Mouse (Mus musculus): ENCODE measurements at regions not wholly inside any gene's neighbourhood (a gene's known extent, or its start where the extent isn't known, plus 50 kb on each side); places are given as distances from the start of the nearest gene placed in this dataset.

- H3K27me3 ChIP-seq (replicated peaks) = no peaks in the 10 kb centered on the region
- H3K4me3 ChIP-seq (replicated peaks in 1 of 3; ENCODE audit: low read depth in 2 of 3, low read length in 2 of 3, poor library complexity in 1 of 3) = no peak overlapping the region
- no peaks in the 10 kb centered on the region for H3K36me3 ChIP-seq (replicated peaks in 1 of 2; ENCODE audit: control insufficient read depth in 1 of 2, insufficient read depth in 1 of 2, low read length in 1 of 2)
- no peaks in the 10 kb centered on the region for H3K4me1 ChIP-seq (ENCODE audit: control insufficient read depth in 1 of 2, insufficient read depth in 2 of 2)
- dilution Hi-C loops (cut with MboI; ENCODE audit: extremely low pct_ligation_motif_present, extremely low pct_unique_long_range_greater_than_20kb, low sequenced_read_pairs) (no loop called here), in situ Hi-C loops (cut with MboI; ENCODE audit: low pct_ligation_motif_present, low pct_unique_long_range_greater_than_20kb, low sequenced_read_pairs) (no loop called here)
- no peak overlapping the region for H3K27ac ChIP-seq (ENCODE audit: insufficient read depth, low read depth)
- H3K9ac ChIP-seq (ENCODE audit: insufficient read depth, low read depth) = no peak overlapping the region
- TF ChIP-seq MXI1 (IDR thresholded peaks at IDR 0.05; ENCODE audit: low read depth, low read length) = no peak
- TF ChIP-seq ZC3H11A (IDR thresholded peaks at IDR 0.05; ENCODE audit: low read depth, low read length) = no peak
- no peak for TF ChIP-seq RAD21 (IDR thresholded peaks at IDR 0.05; ENCODE audit: low read depth, low read length)
- no peak for TF ChIP-seq JUN (IDR thresholded peaks at IDR 0.05; ENCODE audit: insufficient read depth, low read depth, low read length)
- TF ChIP-seq NRF1 (IDR thresholded peaks at IDR 0.05; ENCODE audit: low read depth, low read length) = no peak
- TF ChIP-seq RCOR1 (conservative IDR thresholded peaks at IDR 0.05; ENCODE audit: low read depth, low read length) = no peak
- TF ChIP-seq SMC3 (IDR thresholded peaks at IDR 0.05; ENCODE audit: low read depth, low read length) = no peak
- TF ChIP-seq ELF1 (IDR thresholded peaks at IDR 0.05; ENCODE audit: low read depth, low read length) = no peak
- no peak for TF ChIP-seq ZNF384 (IDR thresholded peaks at IDR 0.05; ENCODE audit: low read depth, low read length)
- no peak for TF ChIP-seq MAFK (IDR thresholded peaks at IDR 0.05; ENCODE audit: insufficient replicate concordance, low read length)
- TF ChIP-seq BHLHE40 (IDR thresholded peaks at IDR 0.05; ENCODE audit: low read depth, low read length) = no peak
- TF ChIP-seq PAX5 (IDR thresholded peaks at IDR 0.05; ENCODE audit: low read length) = no peak
- no peaks in the 10 kb centered on the region for H3K9me3 ChIP-seq (replicated peaks; ENCODE audit: low read length)
- no peaks in the 10 kb centered on the region for H3K79me2 ChIP-seq (replicated peaks; ENCODE audit: control insufficient read depth, extremely low read depth, insufficient read depth, poor library complexity, severe bottlenecking)
- DNase-seq (ENCODE audit: extremely low read depth) = no peak
- H3K4me2 ChIP-seq (ENCODE audit: insufficient read depth, low read depth, poor library complexity, severe bottlenecking) = no peak overlapping the region
Observed at GRCm38 (mm10) chr2:61058545-61059235, 95.7 kb upstream of the Rbms1 start.

GRCm38 (mm10) chr2:61052296-61052695 is 89.3 kb upstream of the Rbms1 start:
- H3K79me2 ChIP-seq (replicated peaks; ENCODE audit: control insufficient read depth, extremely low read depth, insufficient read depth, poor library complexity, severe bottlenecking) = no peaks in the 10 kb centered on the region
- no peak overlapping the region for H3K27ac ChIP-seq (ENCODE audit: insufficient read depth, low read depth)
- in situ Hi-C loops (cut with MboI; ENCODE audit: low pct_ligation_motif_present, low pct_unique_long_range_greater_than_20kb, low sequenced_read_pairs) (no loop called here), dilution Hi-C loops (cut with MboI; ENCODE audit: extremely low pct_ligation_motif_present, extremely low pct_unique_long_range_greater_than_20kb, low sequenced_read_pairs) (no loop called here)
- no peak overlapping the region for H3K9ac ChIP-seq (ENCODE audit: insufficient read depth, low read depth)
- no peaks in the 10 kb centered on the region for H3K36me3 ChIP-seq (replicated peaks in 1 of 2; ENCODE audit: control insufficient read depth in 1 of 2, insufficient read depth in 1 of 2, low read length in 1 of 2)
- DNase-seq (ENCODE audit: extremely low read depth) = peak; percentile 84
- peaks cover 4 to 15% of the 10 kb centered on the region in 2 experiments; a peak in 3 of 4 replicates for H3K4me1 ChIP-seq (ENCODE audit: control insufficient read depth in 1 of 2, insufficient read depth in 2 of 2)
- peak overlapping the region; percentile 71; the same call in 1 of the 2 replicates for H3K4me2 ChIP-seq (ENCODE audit: insufficient read depth, low read depth, poor library complexity, severe bottlenecking)
- 0 out of 2 replicates have a peak, but pooled peaks have one; percentile 31 for TF ChIP-seq MAZ (IDR thresholded peaks at IDR 0.05; ENCODE audit: low read depth, low read length)
- TF ChIP-seq RAD21 (IDR thresholded peaks at IDR 0.05; ENCODE audit: low read depth, low read length) = no peak; the same call in 1 of the 2 replicates
- no peak for TF ChIP-seq CHD2 (IDR thresholded peaks at IDR 0.05; ENCODE audit: low read length)
- TF ChIP-seq MEF2A (IDR thresholded peaks at IDR 0.05; ENCODE audit: borderline replicate concordance, low read depth, low read length) = 0 out of 2 replicates have a peak, but pooled peaks have one; percentile 19
- no peak for TF ChIP-seq ZMIZ1 (IDR thresholded peaks at IDR 0.05; ENCODE audit: low read depth, low read length)
- no peak for TF ChIP-seq CTCF (conservative IDR thresholded peaks at IDR 0.05 in 1 of 2, IDR thresholded peaks at IDR 0.05 in 1 of 2; ENCODE audit: low read depth in 2 of 2, low read length in 2 of 2)
- no peak for TF ChIP-seq MAFK (IDR thresholded peaks at IDR 0.05; ENCODE audit: insufficient replicate concordance, low read length)
- 0 out of 2 replicates have a peak, but pooled peaks have one; percentile 13 for TF ChIP-seq TCF12 (IDR thresholded peaks at IDR 0.05; ENCODE audit: low read depth, low read length)
- TF ChIP-seq EP300 (IDR thresholded peaks at IDR 0.05; ENCODE audit: low read length) = peak; percentile 18; the same call in 1 of the 2 replicates
- H3K4me3 ChIP-seq (replicated peaks in 1 of 3; ENCODE audit: low read depth in 2 of 3, low read length in 2 of 3, poor library complexity in 1 of 3) = no peak overlapping the region
- H3K27me3 ChIP-seq (replicated peaks) = no peaks in the 10 kb centered on the region
- no peaks in the 10 kb centered on the region for H3K9me3 ChIP-seq (replicated peaks; ENCODE audit: low read length)
